Mouse (Mus musculus) ES-E14 (cell line): ENCODE measurements at regions not wholly inside any gene's neighbourhood (a gene's known extent, or its start where the extent isn't known, plus 50 kb on each side); places are given as distances from the start of the nearest gene placed in this dataset.

Experiments used
- DNase-seq: peaks from one replicate; pipeline ENCODE4 v3.0.0-alpha.2; 2013; ENCODE audit warnings: low read depth, low spot score
- H3K27ac ChIP-seq: 2 replicates; pipeline ENCODE4 v1.5.1; 2012; ENCODE audit warnings: low read depth, mild to moderate bottlenecking, low read length, moderate library complexity, mixed read lengths; ENCODE audit not compliant: poor library complexity, insufficient read depth, severe bottlenecking
- H3K36me3 ChIP-seq: 2 replicates; pipeline ENCODE4 v1.6.1; 2012; ENCODE audit warnings: mild to moderate bottlenecking, low read length, moderate library complexity, mixed read lengths; ENCODE audit not compliant: control insufficient read depth, poor library complexity, insufficient read depth, severe bottlenecking
- H3K4me1 ChIP-seq, 2 experiments: fragments of 150-350 bp in 1 of 2; sonication (generic) in 1 of 2; 2 replicates each; pipeline ENCODE4 v1.6.1; 2012; ENCODE audit warnings: low read length in 2 of 2, mild to moderate bottlenecking in 1 of 2, mixed read lengths in 1 of 2; ENCODE audit not compliant: control insufficient read depth in 2 of 2, insufficient read depth in 2 of 2, poor library complexity in 1 of 2
- H3K4me3 ChIP-seq, 2 experiments: fragments of 150-350 bp in 1 of 2; sonication (generic) in 1 of 2; 2 replicates each; pipeline ENCODE4 v1.5.1; 2012; ENCODE audit warnings: low read length in 2 of 2, low read depth in 1 of 2, mild to moderate bottlenecking in 1 of 2, mixed read lengths in 1 of 2; ENCODE audit not compliant: insufficient read depth in 1 of 2, poor library complexity in 1 of 2, severe bottlenecking in 1 of 2
- H3K9ac ChIP-seq: 2 replicates; pipeline ENCODE4 v1.6.1; 2012; ENCODE audit warnings: low read depth, mild to moderate bottlenecking, low read length, mixed read lengths; ENCODE audit not compliant: poor library complexity, insufficient read depth, severe bottlenecking
- H3K9me3 ChIP-seq: fragments of 150-350 bp; sonication (generic); 2 replicates; pipeline ENCODE4 v1.6.1; 2012; ENCODE audit warnings: low read depth, mild to moderate bottlenecking, low read length; ENCODE audit not compliant: control insufficient read depth, insufficient read depth
- CHD2 ChIP-seq: IDR thresholded peaks from 2 replicates; pipeline ENCODE4 v1.6.1; 2014; ENCODE audit warnings: mild to moderate bottlenecking, low read depth, low read length, inconsistent platforms
- HCFC1 ChIP-seq: IDR thresholded peaks from 2 replicates; pipeline ENCODE4 v1.6.1; 2012; ENCODE audit warnings: low read length, inconsistent platforms, borderline replicate concordance; ENCODE audit not compliant: insufficient read depth
- MAFK ChIP-seq: IDR thresholded peaks from 2 replicates; pipeline ENCODE4 v1.6.1; 2014; ENCODE audit warnings: mild to moderate bottlenecking, low read depth, low read length, inconsistent platforms; ENCODE audit not compliant: insufficient read depth
- ZC3H11A ChIP-seq: IDR thresholded peaks from 2 replicates; pipeline ENCODE4 v1.6.1; 2012; ENCODE audit warnings: low read depth, mild to moderate bottlenecking, inconsistent platforms, low read length, borderline replicate concordance
- ZNF384 ChIP-seq: IDR thresholded peaks from 2 replicates; pipeline ENCODE4 v1.6.1; 2012; ENCODE audit warnings: low read depth, low read length, inconsistent platforms
- in situ Hi-C, 2 experiments: fragments of 600-800 bp; cut with MboI; formaldehyde crosslinking; loops; one replicate each; pipeline ENCODE4 v1.15.1; 2025; ENCODE audit warnings: low sequenced_read_pairs in 2 of 2, inconsistent platforms in 1 of 2; ENCODE audit not compliant: unreplicated experiment in 2 of 2

DNA sequence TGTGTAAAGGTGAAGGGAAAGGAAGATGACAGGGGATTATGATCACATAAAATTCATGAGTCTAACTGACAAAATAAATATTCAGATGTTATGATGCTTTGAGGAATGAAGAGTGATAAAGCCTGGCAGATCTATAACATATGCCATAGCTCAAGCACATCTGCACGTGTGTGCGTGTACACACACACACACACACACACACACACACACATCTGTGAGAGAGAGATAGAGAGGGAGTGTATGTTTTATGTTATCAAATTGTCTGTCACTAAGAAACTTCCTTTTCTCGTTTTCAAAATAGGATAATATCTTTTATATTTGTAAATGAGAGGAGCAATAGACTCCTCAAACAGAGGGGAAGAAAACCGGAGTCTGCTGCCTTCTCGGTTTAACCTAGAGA, 516.9 kb upstream of the Cdh8 start:
- Histone ChIP-seq H3K4me1 (no peaks in the 10 kb centered on the region), H3K4me3 (no peak overlapping the region), H3K9ac (no peak overlapping the region), H3K9me3 (no peaks in the 10 kb centered on the region), H3K36me3 (no peaks in the 10 kb centered on the region), H3K27ac (no peak overlapping the region)
- DNase-seq: no peak
- in situ Hi-C loops: no loop called here
- no peak for TF ChIP-seq CHD2
- no peak for TF ChIP-seq HCFC1
- TF ChIP-seq MAFK: no peak
- no peak for TF ChIP-seq ZNF384
- TF ChIP-seq ZC3H11A: no peak
